Mouse (Mus musculus) kidney, embryonic 15.5 days (tissue): ENCODE data around the gene St8sia1. TPM values are rescaled to one million over a fixed set of nuclear protein-coding genes. Genes with fewer than 3 reads are reported as not detected.
A peak's percentile ranks its signal among the peaks of the same experiment; 100 is the strongest.

Experiments used
- ATAC-seq: fragments of 200-750 bp; cut with Nextera tagmentation; replicated peaks from 2 replicates; pipeline ENCODE4 v1.8.0; 2017; ENCODE audit warnings: moderate TSS enrichment; ENCODE audit not compliant: low FRiP score
- H3K27ac ChIP-seq: fragments of 300-500 bp; sonication (generic); 2 replicates; pipeline ENCODE4 v1.5.1; 2015; ENCODE audit warnings: mild to moderate bottlenecking, inconsistent platforms
- H3K27me3 ChIP-seq: fragments of 300-500 bp; sonication (generic); 2 replicates; pipeline ENCODE4 v1.6.1; 2015; ENCODE audit warnings: inconsistent platforms
- H3K36me3 ChIP-seq: fragments of 300-500 bp; sonication (generic); 2 replicates; pipeline ENCODE4 v1.6.1; 2015; ENCODE audit warnings: inconsistent platforms
- H3K4me1 ChIP-seq: fragments of 300-500 bp; sonication (generic); 2 replicates; pipeline ENCODE4 v1.6.1; 2015; ENCODE audit warnings: inconsistent platforms
- H3K4me2 ChIP-seq: fragments of 300-500 bp; sonication (generic); 2 replicates; pipeline ENCODE4 v1.6.1; 2015; ENCODE audit warnings: moderate library complexity, mild to moderate bottlenecking, inconsistent platforms
- H3K4me3 ChIP-seq: fragments of 300-500 bp; sonication (generic); replicated peaks from 2 replicates; pipeline ENCODE4 v1.5.1; 2015; ENCODE audit warnings: mild to moderate bottlenecking, inconsistent platforms
- H3K9ac ChIP-seq: fragments of 300-500 bp; sonication (generic); 2 replicates; pipeline ENCODE4 v1.6.1; 2015; ENCODE audit warnings: mild to moderate bottlenecking, inconsistent platforms
- H3K9me3 ChIP-seq: fragments of 300-500 bp; sonication (generic); replicated peaks from 2 replicates; pipeline ENCODE4 v1.6.1; 2016; ENCODE audit warnings: inconsistent platforms
- WGBS: fragments of 180-500 bp; shearing (Covaris S2); methylation state at CpG from one replicate; pipeline ENCODE4 v1.1.7; 2015; ENCODE audit warnings: mixed read lengths; 5-methylcytosine and 5-hydroxymethylcytosine counted together
- polyA plus RNA-seq: library from polyadenylated mRNA; unstranded; fragments of >200 nt; fragmentation: Nextera tagmentation; extraction: Ambion mirVana; gene quantifications from 2 replicates; pipeline ENCODE4 v1.2.1, GENCODE M21; 2015

St8sia1 gene
- polyA plus RNA-seq, 1 experiment from 2014 or later, result 3.1 TPM

- no peak overlapping the region for H3K4me3 ChIP-seq
- H3K9me3 ChIP-seq, result no peaks in the 10 kb centered on the region
- no peak overlapping the region for H3K4me2 ChIP-seq
- H3K27me3 ChIP-seq, result no peaks in the 10 kb centered on the region
- no peaks in the 10 kb centered on the region for H3K4me1 ChIP-seq
- ATAC-seq, result no peak
- WGBS, result 71% methylated on average over 2 of the region's 2 CpGs
- no peak overlapping the region for H3K27ac ChIP-seq
- H3K36me3 ChIP-seq, result no peaks in the 10 kb centered on the region
- H3K9ac ChIP-seq, result no peak overlapping the region
Measured at GRCm38 (mm10) chr6:142972205-142972604, 8.0 kb upstream of the St8sia1 start.

DNA sequence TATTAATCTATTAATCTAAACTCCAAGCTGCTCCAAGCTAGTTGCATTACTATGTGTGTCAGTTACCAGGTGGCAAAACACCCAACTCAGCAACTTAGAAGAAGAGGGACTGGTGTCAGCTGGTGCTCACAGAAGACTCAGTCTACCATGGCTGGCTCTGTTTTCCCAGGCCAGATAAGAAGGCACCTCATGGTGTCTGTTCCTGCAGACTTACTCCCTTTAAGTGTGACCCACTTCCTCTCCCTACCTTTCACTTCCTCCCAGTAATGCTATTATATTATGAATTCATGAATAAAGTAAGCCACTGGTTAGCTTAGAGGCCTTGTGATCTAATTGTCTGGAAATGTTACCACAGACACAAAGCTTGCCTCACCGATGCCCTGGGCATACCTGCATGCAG, 3.2 kb upstream of the St8sia1 start:
- no peak for ATAC-seq
- Histone ChIP-seq H3K36me3 (no peaks in the 10 kb centered on the region), H3K9ac (no peak overlapping the region), H3K9me3 (no peaks in the 10 kb centered on the region), H3K27ac (no peak overlapping the region), H3K4me2 (no peak overlapping the region), H3K4me1 (peaks cover 11% of the 10 kb centered on the region), H3K4me3 (no peak overlapping the region), H3K27me3 (peaks cover 14% of the 10 kb centered on the region)
- 95% methylated on average over 1 of the region's 1 CpGs for WGBS

GRCm38 (mm10) chr6:142964531-142965385, 506 bp upstream of the St8sia1 start:
- no peaks in the 10 kb centered on the region for H3K36me3 ChIP-seq
- peak; percentile 92 for ATAC-seq
- H3K9ac ChIP-seq, result peak overlapping the region; percentile 55
- H3K27me3 ChIP-seq, result peaks cover 15% of the 10 kb centered on the region
- peak overlapping the region; percentile 51 for H3K27ac ChIP-seq
- peaks cover 11% of the 10 kb centered on the region for H3K4me1 ChIP-seq
- H3K4me2 ChIP-seq, result peak overlapping the region; percentile 98
- under 1% methylated on average over 39 of the region's 39 CpGs for WGBS
- peak overlapping the region; percentile 65 for H3K4me3 ChIP-seq
- H3K9me3 ChIP-seq, result no peaks in the 10 kb centered on the region

DNA sequence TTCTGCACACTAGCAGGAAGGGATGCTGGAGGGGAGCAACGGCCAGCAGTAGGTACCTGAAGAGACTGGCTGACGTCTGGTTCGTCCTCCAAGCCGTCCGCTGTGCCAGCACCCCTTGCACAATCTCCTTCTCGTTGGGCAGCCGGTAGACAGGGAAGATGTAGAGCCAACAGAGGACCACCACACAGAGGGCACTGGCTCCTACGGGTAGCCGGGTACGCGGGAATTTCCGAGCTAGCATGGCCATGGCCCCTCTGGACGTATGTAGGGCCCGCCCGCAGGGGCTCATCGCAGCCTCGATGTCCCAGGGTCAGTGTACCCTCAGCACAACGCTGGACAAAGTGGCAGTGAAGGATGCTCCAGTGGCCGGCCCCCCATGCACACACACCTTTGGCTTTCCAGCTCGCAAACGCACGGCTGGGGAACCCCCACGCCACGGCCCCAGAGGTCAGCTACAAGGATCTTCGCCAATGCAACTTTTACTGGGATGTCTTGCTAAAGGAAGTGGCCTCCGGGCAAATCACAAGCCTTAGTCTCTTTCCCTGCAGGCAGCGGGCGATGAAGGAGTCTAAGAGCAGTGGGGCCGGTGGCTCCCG, 674 bp downstream of the St8sia1 start:
- H3K9ac ChIP-seq, result peak overlapping the region; percentile 55
- no peaks in the 10 kb centered on the region for H3K9me3 ChIP-seq
- H3K27ac ChIP-seq, result peak overlapping the region; percentile 51; the same call in 1 of the 2 replicates
- peak overlapping the region; percentile 98 for H3K4me2 ChIP-seq
- WGBS, result 24% methylated on average over 30 of the region's 30 CpGs
- peaks cover 15% of the 10 kb centered on the region for H3K27me3 ChIP-seq
- peak overlapping the region; percentile 65 for H3K4me3 ChIP-seq
- peak; percentile 24; the same call in 1 of the 2 replicates for ATAC-seq
- no peaks in the 10 kb centered on the region for H3K36me3 ChIP-seq
- peaks cover 11% of the 10 kb centered on the region for H3K4me1 ChIP-seq

GRCm38 (mm10) chr6:142962881-142963280, 1.4 kb downstream of the St8sia1 start:
- Histone ChIP-seq H3K27ac (no peak overlapping the region), H3K27me3 (peaks cover 15% of the 10 kb centered on the region), H3K9ac (no peak overlapping the region), H3K4me2 (peak overlapping the region; percentile 98), H3K36me3 (no peaks in the 10 kb centered on the region), H3K4me3 (peak overlapping the region; percentile 65), H3K4me1 (peaks cover 16% of the 10 kb centered on the region), H3K9me3 (no peaks in the 10 kb centered on the region)
- no peak for ATAC-seq
- 82% methylated on average over 14 of the region's 14 CpGs for WGBS

DNA sequence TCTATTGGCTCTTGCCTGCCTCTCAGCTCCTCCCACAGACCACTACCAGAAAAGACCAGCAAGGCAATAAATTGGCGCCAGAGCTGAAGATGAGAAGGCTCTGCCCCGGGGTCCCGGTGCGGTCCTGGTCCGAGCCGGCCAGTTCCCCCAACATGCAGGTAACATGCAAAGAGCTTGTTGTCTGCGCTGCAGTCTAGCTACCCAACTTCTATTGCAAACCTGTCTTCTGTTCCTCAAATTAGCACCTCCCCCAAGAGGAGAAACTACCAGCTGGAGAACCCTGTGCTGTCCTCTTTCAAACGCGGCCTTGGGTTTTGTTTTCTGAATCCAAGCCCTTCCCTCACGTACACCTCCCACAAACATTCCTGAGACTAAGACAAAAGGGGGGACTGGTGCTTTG, 1.8 kb downstream of the St8sia1 start:
- Histone ChIP-seq H3K27ac (no peak overlapping the region), H3K4me1 (peaks cover 16% of the 10 kb centered on the region), H3K9me3 (no peaks in the 10 kb centered on the region), H3K4me3 (peak overlapping the region; percentile 65), H3K27me3 (peaks cover 15% of the 10 kb centered on the region), H3K36me3 (no peaks in the 10 kb centered on the region), H3K9ac (no peak overlapping the region), H3K4me2 (peak overlapping the region; percentile 98)
- WGBS, result 64% methylated on average over 10 of the region's 10 CpGs
- no peak for ATAC-seq

GRCm38 (mm10) chr6:142961721-142962455, 2.4 kb downstream of the St8sia1 start:
- 81% methylated on average over 9 of the region's 9 CpGs for WGBS
- Histone ChIP-seq H3K4me2 (peak overlapping the region; percentile 98), H3K4me1 (peaks cover 16% of the 10 kb centered on the region), H3K27me3 (peaks cover 15% of the 10 kb centered on the region), H3K9ac (no peak overlapping the region), H3K36me3 (no peaks in the 10 kb centered on the region), H3K9me3 (no peaks in the 10 kb centered on the region), H3K27ac (no peak overlapping the region), H3K4me3 (0 out of 2 replicates have a peak overlapping the region, but pooled peaks have one; percentile 65)
- no peak for ATAC-seq

GRCm38 (mm10) chr6:142956556-142956955, 7.7 kb downstream of the St8sia1 start:
- Histone ChIP-seq H3K4me3 (no peak overlapping the region), H3K27ac (no peak overlapping the region), H3K27me3 (no peaks in the 10 kb centered on the region), H3K36me3 (no peaks in the 10 kb centered on the region), H3K9me3 (no peaks in the 10 kb centered on the region), H3K4me2 (no peak overlapping the region), H3K9ac (no peak overlapping the region), H3K4me1 (peaks cover 4% of the 10 kb centered on the region; the same call in 1 of the 2 replicates)
- ATAC-seq, result no peak
- 84% methylated on average over 4 of the region's 4 CpGs for WGBS

- WGBS, result 94% methylated on average over 3 of the region's 3 CpGs
- no peaks in the 10 kb centered on the region for H3K36me3 ChIP-seq
Measured at GRCm38 (mm10) chr6:142955281-142955680, 9.0 kb downstream of the St8sia1 start.

GRCm38 (mm10) chr6:142953189-142953588, 11.1 kb downstream of the St8sia1 start:
- H3K9ac ChIP-seq, result no peak overlapping the region
- H3K27ac ChIP-seq, result no peak overlapping the region
- H3K4me1 ChIP-seq, result peaks cover 1% of the 10 kb centered on the region; the same call in 1 of the 2 replicates
- no peak for ATAC-seq
- no peaks in the 10 kb centered on the region for H3K36me3 ChIP-seq
- H3K9me3 ChIP-seq, result no peaks in the 10 kb centered on the region
- no peaks in the 10 kb centered on the region for H3K27me3 ChIP-seq
- H3K4me2 ChIP-seq, result no peak overlapping the region
- H3K4me3 ChIP-seq, result no peak overlapping the region

More at GRCm38 (mm10) chr6:142955281-142955680, 9.0 kb downstream of the St8sia1 start:
- H3K9me3 ChIP-seq, result no peaks in the 10 kb centered on the region
- no peak overlapping the region for H3K27ac ChIP-seq
- H3K4me3 ChIP-seq, result no peak overlapping the region
- H3K9ac ChIP-seq, result no peak overlapping the region
- ATAC-seq, result no peak
- H3K4me1 ChIP-seq, result peaks cover 4% of the 10 kb centered on the region; the same call in 1 of the 2 replicates
- no peaks in the 10 kb centered on the region for H3K27me3 ChIP-seq
- no peak overlapping the region for H3K4me2 ChIP-seq

GRCm38 (mm10) chr6:142952361-142952954, 11.8 kb downstream of the St8sia1 start:
- Histone ChIP-seq H3K27ac (no peak overlapping the region), H3K9ac (no peak overlapping the region), H3K4me1 (no peaks in the 10 kb centered on the region), H3K36me3 (no peaks in the 10 kb centered on the region), H3K4me3 (no peak overlapping the region), H3K9me3 (no peaks in the 10 kb centered on the region), H3K4me2 (no peak overlapping the region), H3K27me3 (no peaks in the 10 kb centered on the region)
- ATAC-seq, result no peak
- WGBS, result 90% methylated on average over 7 of the region's 7 CpGs
